Mouse (Mus musculus) hindbrain, embryonic 14.5 days (tissue): Measurements from ENCODE around the gene Cd72. TPM values are rescaled to one million over a fixed set of nuclear protein-coding genes. Genes with fewer than 3 reads are reported as not detected.

Experiments
- ATAC-seq: fragments of 200-750 bp; cut with Nextera tagmentation; 2 replicates; pipeline ENCODE4 v1.8.0; 2017; ENCODE audit warnings: moderate number of reproducible peaks, mild to moderate bottlenecking, moderate TSS enrichment, moderate library complexity; ENCODE audit not compliant: low FRiP score
- DNase-seq: peaks from one replicate; pipeline ENCODE4 v3.0.0-alpha.2; 2015; ENCODE audit warnings: low spot score
- H3K27ac ChIP-seq: fragments of 300-500 bp; sonication (generic); 2 replicates; pipeline ENCODE4 v1.5.1; 2014; ENCODE audit warnings: mild to moderate bottlenecking, moderate library complexity
- H3K27me3 ChIP-seq: fragments of 300-500 bp; sonication (generic); 2 replicates; pipeline ENCODE4 v1.6.1; 2014; ENCODE audit warnings: mild to moderate bottlenecking, low read length, mixed read lengths; ENCODE audit not compliant: control insufficient read depth, insufficient read depth
- H3K36me3 ChIP-seq: fragments of 300-500 bp; sonication (generic); replicated peaks from 2 replicates; pipeline ENCODE4 v1.6.1; 2014; ENCODE audit not compliant: control insufficient read depth, insufficient read depth
- H3K4me1 ChIP-seq: fragments of 300-500 bp; sonication (generic); replicated peaks from 2 replicates; pipeline ENCODE4 v1.6.1; 2014; ENCODE audit warnings: antibody characterized with exemption, low read length, mixed read lengths; ENCODE audit not compliant: control insufficient read depth, insufficient read depth
- H3K4me2 ChIP-seq: fragments of 300-500 bp; sonication (generic); replicated peaks from 2 replicates; pipeline ENCODE4 v1.6.1; 2014; ENCODE audit warnings: mild to moderate bottlenecking, moderate library complexity
- H3K4me3 ChIP-seq: fragments of 300-500 bp; sonication (generic); replicated peaks from 2 replicates; pipeline ENCODE4 v1.5.1; 2014; ENCODE audit warnings: mild to moderate bottlenecking, low read length
- H3K9ac ChIP-seq: fragments of 300-500 bp; sonication (generic); 2 replicates; pipeline ENCODE4 v1.6.1; 2014
- H3K9me3 ChIP-seq: fragments of 300-500 bp; sonication (generic); 2 replicates; pipeline ENCODE4 v1.6.1; 2016; ENCODE audit warnings: low read length; ENCODE audit not compliant: control insufficient read depth
- WGBS: fragments of 180-500 bp; shearing (Covaris S2); extraction: QIAGEN DNeasy Blood & Tissue Kit; methylation state at CpG from one replicate; pipeline ENCODE4 v1.1.7; 2014; 5-methylcytosine and 5-hydroxymethylcytosine counted together
- polyA plus RNA-seq: library from polyadenylated mRNA; unstranded; fragments of >200 nt; fragmentation: Nextera tagmentation; extraction: Ambion mirVana; gene quantifications from 2 replicates; pipeline ENCODE4 v1.2.1, GENCODE M21; 2014

The Cd72 gene
- polyA plus RNA-seq, 1 experiment from 2014 or later = 7.5 TPM

GRCm38 (mm10) chr4:43426487-43426886 is 27.9 kb downstream of the Cd72 start:
- DNase-seq (no peak), ATAC-seq (no peak)
- H3K4me2 ChIP-seq = no peak overlapping the region
- no peak overlapping the region for H3K27ac ChIP-seq
- H3K4me3 ChIP-seq = no peak overlapping the region
- H3K27me3 ChIP-seq = peaks cover 29% of the 10 kb centered on the region
- H3K9ac ChIP-seq = no peak overlapping the region
- H3K4me1 ChIP-seq = peaks cover 15% of the 10 kb centered on the region
- no peaks in the 10 kb centered on the region for H3K9me3 ChIP-seq
- WGBS = 48% methylated on average over 10 of the region's 10 CpGs
- peaks cover 63% of the 10 kb centered on the region for H3K36me3 ChIP-seq

GRCm38 (mm10) chr4:43425648-43426380 is 28.6 kb downstream of the Cd72 start:
- no peak overlapping the region for H3K4me3 ChIP-seq
- H3K9me3 ChIP-seq = no peaks in the 10 kb centered on the region
- no peak overlapping the region for H3K4me2 ChIP-seq
- ATAC-seq (no peak), DNase-seq (no peak)
- H3K9ac ChIP-seq = no peak overlapping the region
- H3K36me3 ChIP-seq = peaks cover 66% of the 10 kb centered on the region
- 18% methylated on average over 31 of the region's 31 CpGs for WGBS
- H3K27ac ChIP-seq = no peak overlapping the region
- peaks cover 29% of the 10 kb centered on the region for H3K27me3 ChIP-seq
- H3K4me1 ChIP-seq = peaks cover 15% of the 10 kb centered on the region

GRCm38 (mm10) chr4:43425197-43425596 is 29.2 kb downstream of the Cd72 start:
- Histone ChIP-seq H3K9me3 (no peaks in the 10 kb centered on the region), H3K9ac (no peak overlapping the region), H3K36me3 (peaks cover 66% of the 10 kb centered on the region), H3K27me3 (peaks cover 29% of the 10 kb centered on the region), H3K4me1 (peaks cover 15% of the 10 kb centered on the region), H3K27ac (no peak overlapping the region), H3K4me3 (no peak overlapping the region), H3K4me2 (no peak overlapping the region)
- no peak for DNase-seq
- ATAC-seq = no peak
- 27% methylated on average over 14 of the region's 14 CpGs for WGBS

- WGBS = 81% methylated on average over 9 of the region's 9 CpGs
- DNase-seq (no peak), ATAC-seq (no peak)
- Histone ChIP-seq H3K27me3 (peaks cover 29% of the 10 kb centered on the region), H3K4me1 (peaks cover 15% of the 10 kb centered on the region), H3K27ac (no peak overlapping the region), H3K4me2 (no peak overlapping the region), H3K36me3 (peaks cover 77% of the 10 kb centered on the region), H3K4me3 (no peak overlapping the region), H3K9me3 (no peaks in the 10 kb centered on the region), H3K9ac (no peak overlapping the region)
These were observed 30.4 kb downstream of the Cd72 start for GRCm38 (mm10) chr4:43424072-43424471.

GRCm38 (mm10) chr4:43423267-43423934 is 31.0 kb downstream of the Cd72 start:
- Histone ChIP-seq H3K36me3 (peaks cover 83% of the 10 kb centered on the region), H3K9ac (no peak overlapping the region), H3K4me1 (peaks cover 8% of the 10 kb centered on the region), H3K4me3 (no peak overlapping the region), H3K9me3 (no peaks in the 10 kb centered on the region), H3K4me2 (no peak overlapping the region), H3K27me3 (peaks cover 29% of the 10 kb centered on the region), H3K27ac (no peak overlapping the region)
- 91% methylated on average over 20 of the region's 20 CpGs for WGBS
- ATAC-seq (no peak), DNase-seq (no peak)

GRCm38 (mm10) chr4:43421632-43422240 is 32.7 kb downstream of the Cd72 start:
- 73% methylated on average over 28 of the region's 28 CpGs for WGBS
- Histone ChIP-seq H3K4me1 (no peaks in the 10 kb centered on the region), H3K27me3 (peaks cover 29% of the 10 kb centered on the region)

GRCm38 (mm10) chr4:43420305-43420704 is 34.1 kb downstream of the Cd72 start:
- 7% methylated on average over 6 of the region's 6 CpGs for WGBS
- Histone ChIP-seq H3K9ac (no peak overlapping the region), H3K9me3 (no peaks in the 10 kb centered on the region), H3K4me1 (no peaks in the 10 kb centered on the region), H3K4me3 (no peak overlapping the region), H3K36me3 (peaks cover 89% of the 10 kb centered on the region), H3K27ac (no peak overlapping the region), H3K4me2 (no peak overlapping the region), H3K27me3 (peaks cover 26% of the 10 kb centered on the region)
- ATAC-seq = no peak
- DNase-seq = peak; percentile 86

More at GRCm38 (mm10) chr4:43421632-43422240, 32.7 kb downstream of the Cd72 start:
- H3K4me3 ChIP-seq = no peak overlapping the region
- ATAC-seq = no peak
- no peak overlapping the region for H3K27ac ChIP-seq
- H3K9me3 ChIP-seq = no peaks in the 10 kb centered on the region
- H3K36me3 ChIP-seq = peaks cover 89% of the 10 kb centered on the region
- no peak overlapping the region for H3K4me2 ChIP-seq
- no peak for DNase-seq
- H3K9ac ChIP-seq = no peak overlapping the region

- H3K27me3 ChIP-seq = peaks cover 21% of the 10 kb centered on the region
- H3K9ac ChIP-seq = no peak overlapping the region
- ATAC-seq (no peak), DNase-seq (no peak)
- no peak overlapping the region for H3K4me3 ChIP-seq
- peaks cover 89% of the 10 kb centered on the region for H3K36me3 ChIP-seq
- H3K9me3 ChIP-seq = no peaks in the 10 kb centered on the region
- 77% methylated on average over 9 of the region's 9 CpGs for WGBS
- no peak overlapping the region for H3K4me2 ChIP-seq
- no peaks in the 10 kb centered on the region for H3K4me1 ChIP-seq
- H3K27ac ChIP-seq = no peak overlapping the region
These were observed 34.6 kb downstream of the Cd72 start for GRCm38 (mm10) chr4:43419801-43420281.

GRCm38 (mm10) chr4:43418973-43419656 is 35.3 kb downstream of the Cd72 start:
- no peaks in the 10 kb centered on the region for H3K9me3 ChIP-seq
- no peak overlapping the region for H3K4me2 ChIP-seq
- ATAC-seq (no peak), DNase-seq (no peak)
- peaks cover 14% of the 10 kb centered on the region for H3K27me3 ChIP-seq
- H3K4me1 ChIP-seq = no peaks in the 10 kb centered on the region
- 53% methylated on average over 15 of the region's 15 CpGs for WGBS
- no peak overlapping the region for H3K27ac ChIP-seq
- no peak overlapping the region for H3K4me3 ChIP-seq
- no peak overlapping the region for H3K9ac ChIP-seq
- H3K36me3 ChIP-seq = peaks cover 86% of the 10 kb centered on the region
